Mouse (Mus musculus) retina, embryonic 14.5 days (tissue): Measurements from ENCODE around the gene R3hdm4.

Experiments
- DNase-seq: peaks from one replicate; pipeline ENCODE4 v3.0.0-alpha.2; 2015; ENCODE audit warnings: low spot score

Gene R3hdm4

GRCm38 (mm10) chr10:79865801-79866295 lies 55.2 kb downstream of the R3hdm4 start:
- no peak for DNase-seq

DNA sequence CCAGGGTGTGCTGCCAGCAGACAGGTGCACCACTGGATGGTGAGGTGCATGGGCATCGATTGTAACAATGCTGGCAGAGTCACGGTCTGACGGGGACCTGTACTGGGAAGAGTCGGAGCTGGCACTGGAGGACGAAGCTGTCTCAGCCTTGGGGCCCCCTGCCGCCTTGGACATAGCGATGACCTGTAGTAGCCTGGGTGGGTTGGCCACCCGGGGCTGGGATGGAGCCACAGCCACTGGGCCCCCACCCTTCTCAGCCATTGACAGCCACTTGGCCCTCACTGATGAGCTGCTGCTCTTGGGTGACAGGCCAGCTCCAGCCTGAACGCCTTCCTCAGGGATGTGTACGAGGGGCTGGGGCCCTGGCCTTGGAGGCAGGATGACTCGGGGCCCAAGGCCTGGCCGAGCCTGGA lies 55.8 kb downstream of the R3hdm4 start:
- no peak for DNase-seq

DNA sequence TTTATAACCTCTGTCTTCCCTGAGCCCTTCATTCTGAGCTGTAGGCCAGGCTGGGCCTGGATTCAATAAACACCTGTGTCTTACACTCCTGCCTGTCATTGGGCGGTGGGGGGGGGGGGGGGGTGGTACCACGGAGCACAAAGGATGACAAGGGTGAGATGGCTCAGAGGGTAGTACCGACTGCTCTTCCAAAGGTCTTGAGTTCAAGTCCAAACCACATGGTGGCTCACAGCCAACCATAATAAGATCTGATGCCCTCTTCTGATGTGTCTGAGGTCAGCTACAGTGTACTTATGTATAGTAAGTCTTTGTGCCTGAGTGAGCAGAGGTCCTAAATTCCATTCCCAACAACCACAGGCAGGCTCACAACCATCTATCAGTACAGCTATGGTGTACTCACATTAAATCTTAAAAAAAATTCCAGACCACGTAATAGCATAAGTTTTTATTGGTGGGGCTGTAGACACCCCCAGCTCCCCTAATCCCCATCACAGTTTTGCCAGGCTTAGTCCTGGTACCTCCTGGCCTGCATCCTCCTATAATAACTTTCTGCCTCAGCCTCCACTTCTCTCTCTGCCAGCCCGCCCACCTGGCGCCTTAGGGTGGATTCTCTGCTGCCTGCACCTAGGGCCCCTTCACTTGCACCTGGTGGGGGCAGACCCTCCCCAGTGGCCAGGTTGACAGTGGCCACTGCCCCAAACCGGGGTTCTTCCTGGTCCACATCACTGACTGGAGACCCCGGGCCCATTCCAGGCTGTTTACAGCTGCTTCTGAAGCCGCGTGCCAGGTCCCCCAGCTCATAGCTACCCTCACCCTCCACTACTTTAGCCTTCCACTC lies 56.4 kb downstream of the R3hdm4 start:
- no peak for DNase-seq

DNA sequence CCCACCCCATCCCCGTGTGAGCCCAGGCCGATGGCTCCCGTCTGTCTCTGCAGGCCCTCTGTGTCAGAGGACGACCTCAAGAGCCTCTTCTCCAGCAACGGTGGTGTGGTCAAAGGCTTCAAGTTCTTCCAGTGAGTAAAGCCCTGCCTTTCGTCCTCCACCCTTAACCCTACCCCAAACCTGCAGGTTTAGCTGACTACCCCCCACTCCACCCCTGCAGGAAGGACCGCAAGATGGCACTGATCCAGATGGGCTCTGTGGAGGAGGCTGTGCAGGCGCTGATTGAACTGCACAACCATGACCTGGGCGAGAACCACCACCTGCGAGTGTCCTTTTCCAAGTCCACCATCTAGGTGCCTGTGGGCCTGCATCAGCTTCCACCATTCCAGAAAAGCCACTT lies 58.1 kb downstream of the R3hdm4 start:
- no peak for DNase-seq

GRCm38 (mm10) chr10:79862049-79862788 lies 58.8 kb downstream of the R3hdm4 start:
- DNase-seq, result no peak

- DNase-seq, result no peak
Measured at GRCm38 (mm10) chr10:79861230-79862048, 59.6 kb downstream of the R3hdm4 start.

DNA sequence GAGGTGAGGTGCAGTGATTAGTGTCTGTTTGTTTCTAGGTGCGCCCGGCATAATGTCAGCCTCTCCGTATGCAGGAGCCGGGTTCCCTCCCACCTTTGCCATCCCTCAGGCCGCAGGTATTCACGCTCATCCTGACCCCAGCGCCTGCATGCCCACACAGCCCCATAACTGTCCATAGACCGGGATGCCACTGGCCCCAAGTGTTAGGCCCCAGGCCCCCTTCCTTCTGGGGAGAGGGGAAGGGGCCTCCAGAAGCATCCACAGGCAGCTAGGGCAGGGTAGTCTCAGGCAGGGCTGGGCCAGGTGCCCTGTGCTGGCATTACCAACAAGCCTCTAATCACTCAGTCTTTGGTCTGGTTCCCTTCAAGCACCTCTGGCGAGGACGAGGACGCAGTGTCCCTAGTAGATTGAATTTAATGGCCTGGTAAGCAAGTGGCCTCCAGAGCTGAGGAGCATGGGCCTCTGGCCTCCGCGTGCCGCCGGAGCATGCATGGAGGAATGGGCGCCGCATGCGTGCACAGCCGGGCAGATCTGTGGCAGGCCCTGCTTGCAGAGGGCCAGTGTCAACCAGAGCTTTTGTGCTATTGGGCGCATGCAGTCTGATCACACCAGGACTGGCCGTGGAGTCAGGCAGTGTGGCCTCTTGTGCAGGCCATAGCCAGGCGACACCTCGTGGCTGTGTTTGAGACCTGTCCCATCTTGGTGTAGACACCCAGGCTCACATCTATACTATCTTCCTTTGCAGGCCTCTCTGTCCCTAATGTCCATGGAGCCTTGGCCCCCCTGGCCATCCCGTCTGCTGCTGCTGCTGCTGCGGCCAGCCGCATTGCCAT lies 60.7 kb downstream of the R3hdm4 start:
- no peak for DNase-seq
